Mouse (Mus musculus) cerebellum, postnatal 36 days (tissue): ENCODE data around the gene Ube2j1.
A peak's percentile ranks its signal among the peaks of the same experiment; 100 is the strongest.
"Not testable (repeated sequence)": the region's sequence is repeated elsewhere in the genome, so short reads cannot be mapped to it uniquely, and the experiment has no call there.

Source experiments
- DNase-seq, 2 experiments: peaks; one replicate each; pipeline ENCODE4 v3.0.0; 2021 to 2022; ENCODE audit warnings: mixed read lengths in 2 of 2

The Ube2j1 gene

DNA sequence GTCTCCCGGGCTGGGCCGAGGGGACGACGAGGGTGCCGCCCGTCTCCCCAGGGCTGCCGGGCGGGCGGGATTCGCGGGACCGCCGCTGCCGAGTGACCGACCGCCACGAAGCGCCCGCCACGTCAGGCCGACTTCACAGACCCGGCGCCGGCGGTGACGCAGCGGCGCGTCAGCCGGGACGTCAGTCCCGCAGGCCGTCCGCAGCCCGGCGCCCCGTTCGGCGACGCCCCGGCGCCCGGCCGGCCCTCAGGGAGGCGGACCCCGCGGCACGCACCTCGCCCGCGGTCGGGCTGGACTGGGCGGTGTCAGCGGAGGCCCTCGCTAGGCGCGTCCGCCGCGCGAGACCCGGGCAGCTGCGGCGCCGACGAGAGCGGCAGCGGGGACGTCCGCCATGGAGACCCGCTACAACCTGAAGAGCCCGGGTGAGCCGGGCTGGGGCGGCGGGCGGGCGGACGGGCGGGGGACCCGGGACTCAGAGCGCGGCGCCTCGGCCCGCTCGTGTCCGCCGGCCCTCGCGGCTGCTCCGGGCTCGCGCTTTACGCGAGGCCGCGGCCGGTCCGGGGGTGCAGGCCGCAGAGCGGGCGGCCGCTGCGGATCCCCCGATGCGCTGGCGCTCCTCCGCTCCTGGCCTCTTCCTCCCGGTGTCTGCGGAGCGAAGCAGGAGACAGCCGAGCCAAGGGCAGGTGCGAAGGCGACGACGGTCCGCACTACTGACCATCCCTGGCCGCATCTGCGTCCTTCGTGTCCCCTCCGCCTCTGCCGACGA, at the start of gene Ube2j1:
Gene Ube2j1, plus strand, starts transcription at position 222 of the 766 bp plus-strand sequence.
- peak; percentile 85 to 89 for DNase-seq

GRCm38 (mm10) chr4:32981617-32982016, 49.6 kb upstream of the Ube2j1 start:
- no peak for DNase-seq

GRCm38 (mm10) chr4:32982041-32982715, 49.0 kb upstream of the Ube2j1 start:
- DNase-seq, result peak in 1 of 2 experiments; percentile 38

- no peak for DNase-seq
Observed at GRCm38 (mm10) chr4:32982716-32983175, 48.5 kb upstream of the Ube2j1 start, which contains the start of gene Rragd. Gene Rragd (plus strand): TSS chr4:32983037.

DNA sequence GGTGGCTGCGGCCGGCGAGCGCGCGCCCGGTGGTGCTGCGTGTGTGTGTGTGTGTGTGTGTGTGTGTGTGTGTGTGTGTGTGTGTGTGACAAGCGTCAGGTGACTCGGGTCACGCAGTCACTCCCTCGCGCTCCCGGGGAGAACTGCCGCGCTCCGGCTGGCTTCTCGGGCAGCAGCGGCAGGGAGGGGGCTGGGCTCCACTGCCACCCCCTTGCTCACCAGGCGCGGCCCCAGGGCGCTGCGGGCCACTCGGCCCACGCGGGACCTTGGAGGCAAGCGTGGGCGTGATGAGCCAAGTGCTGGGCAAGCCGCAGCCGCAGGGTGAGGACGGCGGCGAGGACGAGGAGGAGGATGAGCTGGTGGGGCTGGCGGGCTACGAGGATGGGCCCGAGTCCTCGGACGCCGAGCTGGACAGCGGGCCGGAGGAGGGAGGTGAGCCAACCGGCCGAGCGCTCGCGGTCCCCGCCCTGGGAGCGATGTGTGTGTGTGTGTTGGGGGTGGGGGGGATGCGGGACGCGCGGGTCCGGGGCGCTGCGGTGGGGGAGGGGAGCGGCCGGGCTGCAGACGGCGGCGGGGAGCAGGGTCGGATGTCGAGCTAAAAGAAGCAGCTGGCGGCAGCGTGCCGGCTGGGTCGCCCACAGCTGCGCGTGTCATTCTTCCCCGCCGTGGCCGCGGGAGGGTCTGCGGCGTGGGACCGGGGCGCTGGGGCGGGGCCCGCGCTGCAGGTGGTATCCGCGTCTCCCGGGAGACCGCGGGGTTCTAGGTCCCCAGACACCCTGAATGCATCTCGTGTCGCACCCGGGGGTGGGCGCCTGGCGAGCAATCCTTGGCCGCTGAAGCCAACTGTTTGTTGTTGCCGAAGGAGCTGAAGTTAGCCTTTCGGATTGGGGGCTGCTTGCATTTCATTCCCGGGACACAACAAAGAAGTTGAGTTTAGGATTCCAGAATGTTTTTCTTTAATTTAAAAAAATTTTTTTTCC, 47.8 kb upstream of the Ube2j1 start:
- peak; percentile 75 to 78 for DNase-seq

DNA sequence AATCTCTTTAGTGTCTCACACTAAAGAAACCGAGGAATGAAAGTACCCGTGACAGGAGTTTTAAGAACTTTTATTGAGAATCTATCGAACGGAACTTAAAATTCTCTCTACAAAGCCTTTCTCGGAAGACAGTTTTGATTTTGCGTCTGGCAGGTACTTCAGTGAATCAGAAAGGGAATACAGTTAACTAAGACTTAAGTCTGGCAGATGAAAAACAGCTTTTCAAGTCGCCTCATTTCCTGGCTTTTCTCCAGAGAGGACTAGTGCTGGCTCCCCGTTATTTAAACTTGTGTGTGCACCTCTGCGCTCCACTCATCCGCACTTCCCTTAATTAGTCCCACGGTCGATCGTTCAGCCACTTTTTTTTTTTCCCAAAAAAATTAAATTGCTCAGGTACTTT, 47.0 kb upstream of the Ube2j1 start:
- no peak for DNase-seq

GRCm38 (mm10) chr4:32984801-32985675, 46.2 kb upstream of the Ube2j1 start:
- no peak for DNase-seq

- DNase-seq, result no peak
Observed at GRCm38 (mm10) chr4:32985684-32986083, 45.5 kb upstream of the Ube2j1 start.

DNA sequence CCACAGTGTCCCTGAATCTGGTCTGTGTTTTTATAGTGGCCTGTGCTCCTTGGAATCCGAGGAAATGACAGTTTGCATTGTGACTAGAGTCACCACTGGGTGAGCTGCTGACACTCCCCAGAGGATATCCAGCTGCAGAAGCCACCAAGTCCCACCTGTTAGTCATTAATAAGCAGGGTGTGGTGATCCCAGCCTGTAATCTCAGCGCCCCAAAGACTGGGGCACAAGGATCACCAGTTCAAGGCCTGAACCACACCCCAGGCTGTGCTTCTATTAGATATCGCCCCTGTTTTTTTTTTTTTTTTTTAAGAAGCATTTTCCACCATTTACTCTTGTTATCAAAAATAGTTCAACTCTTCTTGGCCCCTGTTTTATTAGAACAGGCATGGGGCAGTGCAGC, 44.2 kb upstream of the Ube2j1 start:
- DNase-seq, result no peak

- DNase-seq, result peak; percentile 43 to 54
Observed at GRCm38 (mm10) chr4:32989346-32989745, 41.9 kb upstream of the Ube2j1 start.

- no peak for DNase-seq
Observed at GRCm38 (mm10) chr4:32994168-32994567, 37.0 kb upstream of the Ube2j1 start.

DNA sequence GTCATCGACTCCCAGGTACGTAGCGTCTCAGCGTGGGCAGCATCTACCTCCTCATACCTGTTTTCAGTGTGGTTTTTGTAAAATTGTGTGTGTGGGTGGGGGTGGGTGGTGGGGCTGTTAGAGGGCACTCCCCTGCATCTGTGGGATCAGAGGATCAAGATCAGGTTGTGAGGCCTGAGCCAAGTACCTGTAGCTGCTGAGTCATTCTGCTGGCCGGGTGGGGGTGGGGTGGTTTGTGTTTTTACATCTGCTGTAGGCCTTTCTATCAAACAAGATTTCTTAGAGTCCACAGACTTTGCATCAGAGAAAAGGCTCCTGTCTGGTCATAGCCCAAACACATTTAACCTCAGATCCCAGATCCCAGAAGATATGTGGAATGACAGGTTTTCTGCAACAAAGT, 35.1 kb upstream of the Ube2j1 start:
- no peak for DNase-seq

DNA sequence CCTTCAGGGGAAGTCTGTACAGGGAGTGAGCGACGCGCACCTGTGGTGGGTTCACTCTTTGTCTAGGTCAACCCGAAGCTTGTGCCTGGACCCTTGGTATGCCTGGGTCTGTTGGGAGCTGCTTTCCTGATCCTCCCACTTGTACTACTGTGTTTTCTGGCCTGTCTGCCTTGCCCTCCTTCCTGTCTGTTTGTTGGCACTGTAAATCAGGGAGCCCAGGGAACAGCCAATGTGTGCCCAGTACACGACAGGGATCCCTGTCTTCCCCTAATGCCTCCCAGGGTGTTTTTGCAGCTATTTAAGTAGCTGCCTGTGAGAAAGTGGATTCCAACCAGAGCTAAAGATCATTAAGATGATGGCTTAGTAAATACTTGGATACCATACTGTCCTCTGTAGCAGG, 33.6 kb upstream of the Ube2j1 start:
- no peak for DNase-seq

GRCm38 (mm10) chr4:32998996-32999395, 32.2 kb upstream of the Ube2j1 start:
- DNase-seq, result no peak

DNA sequence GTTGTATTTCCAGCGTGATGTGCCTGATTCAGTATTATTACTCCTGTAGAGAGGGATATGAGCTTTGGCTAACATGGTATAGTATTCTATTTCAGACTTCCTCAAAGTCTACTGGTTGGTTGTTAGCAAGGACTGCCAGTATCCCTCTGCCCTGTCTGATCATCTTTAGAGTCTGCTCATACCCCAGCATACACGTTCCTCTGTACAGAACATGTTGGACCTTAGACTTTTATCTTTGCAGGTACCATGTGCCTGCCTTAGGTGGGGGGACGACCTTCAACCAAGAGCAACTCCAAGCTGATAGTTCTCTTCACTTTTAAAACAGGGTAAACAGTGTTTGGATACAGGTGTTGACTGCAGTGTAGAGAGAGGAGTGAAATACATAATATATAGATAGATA, 29.1 kb upstream of the Ube2j1 start:
- DNase-seq, result no peak

- DNase-seq, result not testable (repeated sequence)
Observed at GRCm38 (mm10) chr4:33005595-33006470, 25.4 kb upstream of the Ube2j1 start.

GRCm38 (mm10) chr4:33006844-33007243, 24.4 kb upstream of the Ube2j1 start:
- no peak for DNase-seq

DNA sequence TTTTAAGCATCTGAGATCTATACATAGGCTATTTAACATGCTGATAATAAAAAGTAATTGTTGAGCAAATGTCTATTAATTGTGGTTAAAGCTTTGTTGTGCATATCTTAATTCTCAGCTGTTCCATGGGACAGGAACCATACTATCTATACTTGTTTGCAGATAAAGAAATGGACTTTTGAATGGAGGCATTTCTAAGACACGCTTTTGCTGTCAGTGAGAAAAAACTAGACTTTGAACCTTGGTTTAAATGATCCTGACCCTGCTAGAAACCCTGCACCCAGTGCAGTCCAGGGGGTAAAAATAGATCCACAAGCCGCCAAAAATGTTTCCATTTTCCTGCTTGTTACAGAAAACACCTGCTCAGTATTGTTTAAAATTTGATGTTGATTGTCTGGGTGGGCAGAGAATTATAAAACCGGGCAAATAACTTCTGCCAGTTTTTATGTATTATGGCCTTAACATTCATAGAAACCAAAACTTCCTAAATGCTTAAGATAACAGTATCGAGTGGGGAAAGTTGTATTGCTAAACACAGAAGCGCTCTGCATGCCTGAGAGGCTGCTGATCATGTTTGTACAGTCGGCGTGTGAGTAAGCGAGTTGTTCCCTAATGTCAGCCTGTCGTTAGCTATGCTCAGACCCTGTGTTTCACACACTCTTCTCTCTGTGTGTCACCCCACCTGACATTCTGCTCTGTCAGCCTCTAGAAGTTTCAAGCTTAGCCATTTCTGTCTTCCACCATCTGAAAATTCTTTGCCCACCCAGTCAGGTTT, 23.6 kb upstream of the Ube2j1 start:
- no peak for DNase-seq

- DNase-seq, result no peak
Observed at GRCm38 (mm10) chr4:33010078-33010477, 21.1 kb upstream of the Ube2j1 start.

GRCm38 (mm10) chr4:33012484-33012883, 18.7 kb upstream of the Ube2j1 start:
- no peak for DNase-seq
